Mouse (Mus musculus): ENCODE measurements around the gene Egln2.

DNA sequence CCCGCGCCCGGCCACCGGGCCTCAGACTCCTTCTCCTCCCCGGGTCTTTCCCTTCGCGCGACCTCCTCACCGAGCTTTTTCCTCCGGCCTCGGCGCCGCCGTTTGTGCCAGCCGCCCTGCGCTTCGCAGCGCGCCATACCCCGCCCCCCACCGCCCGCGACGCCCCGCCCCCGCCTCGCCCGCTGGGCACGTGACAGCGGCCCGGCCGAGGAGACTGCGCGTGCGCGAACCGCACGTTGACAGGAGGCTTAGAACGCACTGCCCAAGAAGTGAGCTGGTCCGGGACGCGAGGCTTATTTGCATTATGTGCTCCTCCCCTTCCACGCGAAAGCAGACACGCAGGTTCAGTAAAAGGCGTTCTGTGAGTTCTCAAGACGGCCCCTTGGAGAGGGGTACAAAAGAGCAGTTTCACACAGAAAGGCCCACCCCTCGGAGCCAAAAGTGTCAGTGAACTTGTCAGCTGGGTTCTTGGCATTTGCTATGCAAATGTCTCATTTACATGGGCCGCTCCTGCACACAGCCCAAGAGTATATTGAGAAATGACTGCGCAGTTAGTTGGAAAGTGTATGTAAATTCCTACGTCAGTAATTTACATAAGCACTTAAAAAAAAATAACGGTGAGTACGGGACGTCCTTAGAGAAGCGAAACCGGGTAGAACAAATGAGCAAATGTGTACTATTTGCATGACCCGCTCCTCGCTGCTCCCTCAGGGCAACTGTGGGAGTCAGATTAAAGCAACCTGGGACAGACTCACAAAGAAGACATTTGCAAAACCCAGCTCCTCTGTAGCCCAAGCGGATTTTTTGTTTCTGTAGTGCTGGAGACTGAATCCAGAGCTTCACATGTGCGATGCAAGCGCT, at the start of gene Egln2:
- TF ChIP-seq CTCF (IDR thresholded peaks at IDR 0.05; ENCODE audit: low read depth): no peak
- TF ChIP-seq EP300 (IDR thresholded peaks at IDR 0.05; ENCODE audit: low read depth): no peak
